Mouse (Mus musculus) Patski (cell line): ENCODE results near the gene Znfx1. TPM values are rescaled to one million over a fixed set of nuclear protein-coding genes. Genes with fewer than 3 reads are reported as not detected.

Experiments
- ATAC-seq: fragments of 100-300 bp; one replicate; pipeline ENCODE4 v1.8.0; 2021
- CTCF ChIA-PET: fragments of 350-600 bp; sonication (Branson Sonifier 250); formaldehyde crosslinking; loops from one replicate; lab custom pipeline; 2022; ENCODE audit warnings: inconsistent platforms; lab: Charles Lee
- POLR2A ChIA-PET: fragments of 350-600 bp; sonication (Branson Sonifier 250); formaldehyde crosslinking; loops from one replicate; lab custom pipeline; 2022; ENCODE audit warnings: antibody characterized with exemption, inconsistent platforms; lab: Charles Lee
- DNase-seq: peaks from one replicate; pipeline ENCODE4 v3.0.0-alpha.2; 2011; ENCODE audit warnings: low read depth, low spot score
- H3K27me3 ChIP-seq: fragments of 371-371 bp; one replicate; pipeline ENCODE4 v1.5.1; 2021
- CTCF ChIP-seq: fragments of 100-300 bp; IDR thresholded peaks from one replicate; pipeline ENCODE4 v1.5.1; 2021
- in situ Hi-C: fragments of 300-500 bp; cut with MboI; formaldehyde crosslinking; loops from 3 replicates; pipeline ENCODE4 v1.11.1; 2018; ENCODE audit warnings: low pct_unique_long_range_greater_than_20kb, mixed read lengths
- polyA plus RNA-seq: library from polyadenylated mRNA; unstranded; gene quantifications from one replicate; pipeline ENCODE4 v1.2.3, GENCODE M21; 2021

Znfx1 gene
- polyA plus RNA-seq, 1 experiment from 2014 or later: 30.2 TPM

DNA sequence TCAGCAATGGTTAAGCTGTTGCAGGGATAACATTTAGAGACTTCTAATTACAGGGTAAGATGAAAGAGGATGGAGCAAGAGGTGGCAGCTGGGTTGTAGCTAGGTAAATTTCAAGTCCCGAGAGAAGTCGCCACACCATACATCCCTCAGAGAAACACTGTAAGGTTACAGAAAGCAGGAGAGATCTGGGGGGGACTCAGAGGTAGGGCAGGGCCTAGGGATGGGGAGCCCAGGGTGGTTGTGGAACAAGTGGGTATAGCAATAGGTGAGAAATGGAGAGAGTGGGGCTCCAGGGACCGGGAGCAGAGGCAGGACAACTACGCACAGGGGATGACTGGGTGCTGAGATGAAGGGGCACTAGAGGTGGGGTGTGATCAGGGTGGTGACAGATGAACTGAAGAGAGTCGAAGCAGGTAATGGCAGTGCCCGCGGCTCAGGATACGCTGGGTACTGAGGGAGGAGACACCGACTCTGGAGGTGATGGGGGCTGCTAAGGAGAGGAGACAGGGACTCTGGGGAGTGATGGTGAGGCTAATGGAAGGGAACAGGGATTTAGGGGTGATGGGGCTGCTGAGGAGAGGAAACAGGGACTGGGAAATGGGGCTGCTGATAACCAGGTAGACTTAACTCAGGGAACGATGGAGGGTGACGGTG lies 1.3 kb downstream of the Znfx1 start:
- DNase-seq (no peak), ATAC-seq (no peak)
- H3K27me3 ChIP-seq: no peaks in the 10 kb centered on the region
- CTCF ChIA-PET: no interaction called here
- in situ Hi-C loops: no loop called here
- no peak for TF ChIP-seq CTCF
- POLR2A ChIA-PET: no interaction called here

DNA sequence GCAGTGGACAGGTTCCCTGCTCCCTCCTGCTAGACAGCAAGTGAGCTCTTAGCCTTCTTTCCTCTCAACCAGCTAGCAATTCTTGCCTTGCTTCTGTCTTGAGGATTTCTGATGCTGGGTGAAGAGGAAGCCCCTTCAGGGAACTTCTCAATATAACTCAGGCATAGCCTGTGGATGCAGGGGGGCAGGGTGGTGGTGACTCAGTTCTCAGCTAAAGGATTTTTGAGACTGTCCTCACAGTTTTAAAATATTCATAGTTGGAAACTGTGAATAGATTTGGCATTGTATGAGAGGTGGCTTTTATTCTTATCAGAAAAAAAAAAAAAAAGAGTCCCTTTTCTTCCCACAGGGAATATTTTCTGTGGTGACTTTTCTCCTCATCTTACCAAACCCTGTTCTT lies 2.1 kb downstream of the Znfx1 start:
- ChIA-PET CTCF (interaction anchor here (1.0 kb wide), 1 partner anchor 38 kb away, joined by 3 read pairs; no protein-coding TSS in a partner anchor), POLR2A (interaction anchor here (0.8 kb wide), 1 partner anchor 9 kb away, joined by 4 read pairs; no protein-coding TSS in a partner anchor)
- ATAC-seq (no peak), DNase-seq (no peak)
- H3K27me3 ChIP-seq: no peaks in the 10 kb centered on the region
- in situ Hi-C loops: no loop called here
- no peak for TF ChIP-seq CTCF

DNA sequence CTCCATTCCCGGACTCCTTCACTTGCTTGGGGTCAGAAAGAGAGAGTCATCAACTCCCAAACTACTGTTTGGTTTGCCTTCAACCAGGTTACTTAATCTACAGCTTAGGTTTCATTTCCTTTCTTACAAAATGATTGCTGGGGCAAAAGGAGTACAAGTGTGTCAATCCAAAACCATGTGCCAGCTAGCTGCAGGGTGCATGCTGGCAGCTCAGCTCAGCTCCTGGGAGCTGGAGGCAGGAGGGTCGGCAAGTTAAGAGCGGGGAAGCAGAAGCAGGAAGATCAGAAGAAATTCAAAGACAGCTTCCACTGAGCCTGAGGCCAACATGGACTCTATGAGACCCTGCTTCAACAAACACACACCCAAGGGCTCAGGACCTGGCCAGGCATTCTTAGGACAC lies 2.5 kb downstream of the Znfx1 start:
- TF ChIP-seq CTCF: no peak
- no peak for ATAC-seq
- no peaks in the 10 kb centered on the region for H3K27me3 ChIP-seq
- CTCF ChIA-PET: interaction anchor here (1.0 kb wide), 1 partner anchor 38 kb away, joined by 3 read pairs; no protein-coding TSS in a partner anchor
- no peak for DNase-seq
- in situ Hi-C loops: no loop called here
- POLR2A ChIA-PET: interaction anchor here (0.8 kb wide), 1 partner anchor 9 kb away, joined by 4 read pairs; no protein-coding TSS in a partner anchor

DNA sequence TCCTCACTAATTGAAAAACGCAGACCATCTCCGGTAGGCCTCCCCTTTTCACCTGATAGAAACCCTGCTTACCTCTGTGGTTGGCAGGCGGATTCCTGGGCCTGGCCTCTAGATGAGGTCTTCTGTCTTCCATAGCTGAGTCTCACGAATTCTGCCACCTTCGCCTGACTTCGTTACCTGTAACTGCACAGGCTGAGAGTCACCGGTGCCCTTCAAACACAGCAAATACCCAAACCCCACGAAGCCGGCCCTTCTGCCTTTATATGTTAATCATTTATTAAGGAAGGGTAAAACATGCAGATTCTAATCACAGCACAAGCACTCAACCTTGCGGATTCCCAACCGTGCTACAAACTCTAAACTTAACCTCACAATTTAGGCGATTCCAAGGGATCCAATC lies 2.9 kb downstream of the Znfx1 start:
- TF ChIP-seq CTCF: no peak
- POLR2A ChIA-PET: interaction anchor here (0.8 kb wide), 1 partner anchor 9 kb away, joined by 4 read pairs; no protein-coding TSS in a partner anchor
- CTCF ChIA-PET: interaction anchor here (1.0 kb wide), 1 partner anchor 37 kb away, joined by 3 read pairs; no protein-coding TSS in a partner anchor
- H3K27me3 ChIP-seq: no peaks in the 10 kb centered on the region
- ATAC-seq: no peak
- DNase-seq: no peak
- in situ Hi-C loops: no loop called here

DNA sequence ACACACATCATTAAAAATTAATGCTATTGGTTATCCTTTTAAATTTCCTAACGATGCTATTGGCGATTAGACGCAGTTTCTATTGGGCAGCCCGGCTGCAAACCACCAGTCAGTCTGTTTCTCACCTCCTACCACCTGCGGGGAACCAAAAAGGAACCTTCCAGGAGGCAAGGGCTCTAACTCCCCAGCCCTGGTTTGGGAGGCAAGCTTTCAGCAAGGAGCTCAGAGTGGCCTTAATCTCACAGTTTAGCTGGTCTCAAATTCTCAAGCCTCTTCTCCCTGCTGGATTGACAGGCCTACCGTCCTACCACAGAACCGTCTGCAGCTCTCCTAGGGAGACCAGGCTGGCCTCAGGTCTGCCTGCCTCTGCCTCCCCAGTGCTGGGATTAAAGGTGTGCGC lies 3.3 kb downstream of the Znfx1 start:
- DNase-seq: no peak
- no peak for ATAC-seq
- POLR2A ChIA-PET: no interaction called here
- no peak for TF ChIP-seq CTCF
- in situ Hi-C loops: no loop called here
- H3K27me3 ChIP-seq: no peaks in the 10 kb centered on the region
- CTCF ChIA-PET: no interaction called here

DNA sequence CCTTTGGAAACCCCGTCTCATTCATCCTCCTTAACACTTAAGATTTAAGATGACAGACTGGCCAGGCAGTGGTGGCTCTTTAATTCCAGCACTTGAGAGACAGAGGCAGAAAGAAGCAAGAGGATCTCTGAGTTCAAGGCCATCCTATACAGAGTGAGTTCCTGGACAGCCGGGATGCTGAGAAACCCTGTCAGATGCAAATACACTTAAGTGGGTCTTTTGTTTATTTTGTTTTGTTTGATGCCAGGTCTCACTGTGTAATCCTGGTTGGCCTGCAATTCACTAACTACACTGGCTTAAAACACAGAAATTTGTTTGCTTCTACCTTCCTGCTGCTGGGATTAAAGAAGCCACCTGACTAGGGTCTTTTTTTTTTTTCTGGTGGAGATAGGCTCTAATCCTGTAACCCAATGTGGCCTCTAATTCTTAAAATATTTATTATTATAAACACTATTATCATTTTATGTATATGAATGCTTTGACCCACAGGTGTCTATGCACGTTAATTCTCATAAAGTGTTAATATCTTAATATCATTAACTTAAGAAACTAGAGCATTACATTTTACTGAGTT lies 3.9 kb downstream of the Znfx1 start:
- in situ Hi-C loops: no loop called here
- ChIA-PET POLR2A (no interaction called here), CTCF (no interaction called here)
- no peak for DNase-seq
- no peak for ATAC-seq
- no peaks in the 10 kb centered on the region for H3K27me3 ChIP-seq
- TF ChIP-seq CTCF: no peak

DNA sequence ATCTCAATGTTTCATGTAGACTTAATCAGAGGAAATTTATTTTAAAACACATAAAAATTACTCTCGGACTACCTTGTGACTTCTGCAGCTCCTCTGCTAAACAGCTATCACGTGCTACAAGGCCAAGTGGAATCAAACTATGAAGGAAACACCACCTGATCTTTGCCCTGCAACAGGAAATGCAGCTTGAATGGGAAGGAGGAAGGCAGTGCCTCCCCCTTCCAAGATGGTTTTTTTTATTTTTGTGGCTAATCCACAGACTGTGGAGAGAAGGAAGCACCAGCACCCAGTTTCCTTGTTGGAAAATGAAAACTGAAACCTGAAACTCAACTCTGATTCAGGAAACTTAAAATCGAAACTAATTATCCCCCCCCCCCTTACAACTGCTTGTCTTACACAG lies 4.6 kb downstream of the Znfx1 start:
- TF ChIP-seq CTCF: no peak
- no peaks in the 10 kb centered on the region for H3K27me3 ChIP-seq

DNA sequence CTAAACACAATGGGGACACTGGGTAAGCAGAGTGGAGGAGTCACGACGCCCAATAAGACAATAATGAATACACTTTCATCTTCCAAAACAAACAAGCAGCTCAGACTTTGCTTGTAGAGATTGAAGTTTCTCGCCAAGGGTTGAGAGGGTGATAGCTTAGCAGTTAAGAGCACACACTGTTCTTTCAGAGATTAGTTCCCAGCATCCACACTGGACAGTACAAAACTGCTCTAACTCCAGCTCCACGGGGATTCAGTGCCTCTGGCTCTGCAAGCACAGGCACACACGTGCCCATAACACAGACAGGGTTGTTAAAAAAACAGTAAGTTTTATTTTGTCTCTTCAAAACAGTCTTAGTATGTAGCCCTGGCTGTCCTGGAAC lies 5.9 kb downstream of the Znfx1 start:
- no peaks in the 10 kb centered on the region for H3K27me3 ChIP-seq
- ATAC-seq (no peak), DNase-seq (no peak)
- no peak for TF ChIP-seq CTCF
- CTCF ChIA-PET: interaction anchor here (1.3 to 1.5 kb wide), 2 partner anchors 13 to 40 kb away, joined by 3 to 4 read pairs; no protein-coding TSS in a partner anchor
- POLR2A ChIA-PET: interaction anchor here (1.1 kb wide), 1 partner anchor 150 kb away, joined by 3 read pairs; no protein-coding TSS in a partner anchor
- in situ Hi-C loops: no loop called here

More for the DNA sequence above, 4.6 kb downstream of the Znfx1 start:
- DNase-seq (no peak), ATAC-seq (no peak)
- in situ Hi-C loops: no loop called here
- CTCF ChIA-PET: interaction anchor here (1.1 to 1.2 kb wide), 2 partner anchors 14 to 17 kb away, joined by 3 read pairs; no protein-coding TSS in a partner anchor
- POLR2A ChIA-PET: no interaction called here

DNA sequence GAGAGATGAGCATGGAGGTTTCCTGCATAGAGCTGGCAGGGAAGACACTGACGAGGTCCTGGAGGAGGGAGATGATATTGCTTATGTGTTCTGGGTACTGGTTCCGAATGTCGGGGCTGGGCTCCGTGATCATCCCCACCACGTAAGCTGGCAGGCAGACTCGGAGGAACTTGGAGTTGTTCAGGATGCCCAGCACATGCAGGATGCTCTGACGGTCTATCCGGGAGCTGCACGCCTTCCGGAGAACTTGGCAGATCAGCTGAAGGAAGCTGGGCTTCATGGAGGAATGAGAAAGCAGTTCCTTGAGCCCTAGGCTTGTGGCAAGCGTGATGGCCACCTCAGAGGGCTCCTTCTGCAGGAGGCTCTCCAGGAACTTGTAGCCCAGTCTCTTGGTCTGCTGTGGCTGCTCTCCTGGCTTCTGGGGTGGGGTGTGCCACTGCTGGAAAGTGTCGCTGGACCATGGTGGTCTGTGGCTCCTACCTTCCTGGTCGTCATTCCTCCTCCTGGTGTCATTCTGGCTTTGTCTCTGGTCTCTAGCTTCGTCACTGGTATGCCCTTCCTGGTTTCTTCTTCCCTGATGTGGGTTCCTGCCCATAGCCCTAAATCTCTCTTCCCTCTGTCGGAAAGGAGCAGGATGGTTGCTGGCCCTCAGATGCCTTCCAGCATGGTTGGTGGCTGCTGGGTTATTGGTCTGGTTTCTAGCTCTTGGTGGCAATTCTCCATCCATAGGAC lies 6.4 kb downstream of the Znfx1 start:
- CTCF ChIA-PET: interaction anchor here (1.3 to 1.5 kb wide), 2 partner anchors 12 to 39 kb away, joined by 3 to 4 read pairs; no protein-coding TSS in a partner anchor
- in situ Hi-C loops: no loop called here
- POLR2A ChIA-PET: interaction anchor here (1.1 kb wide), 1 partner anchor 150 kb away, joined by 3 read pairs; no protein-coding TSS in a partner anchor
- no peaks in the 10 kb centered on the region for H3K27me3 ChIP-seq
- no peak for TF ChIP-seq CTCF
- no peak for ATAC-seq
- DNase-seq: no peak

DNA sequence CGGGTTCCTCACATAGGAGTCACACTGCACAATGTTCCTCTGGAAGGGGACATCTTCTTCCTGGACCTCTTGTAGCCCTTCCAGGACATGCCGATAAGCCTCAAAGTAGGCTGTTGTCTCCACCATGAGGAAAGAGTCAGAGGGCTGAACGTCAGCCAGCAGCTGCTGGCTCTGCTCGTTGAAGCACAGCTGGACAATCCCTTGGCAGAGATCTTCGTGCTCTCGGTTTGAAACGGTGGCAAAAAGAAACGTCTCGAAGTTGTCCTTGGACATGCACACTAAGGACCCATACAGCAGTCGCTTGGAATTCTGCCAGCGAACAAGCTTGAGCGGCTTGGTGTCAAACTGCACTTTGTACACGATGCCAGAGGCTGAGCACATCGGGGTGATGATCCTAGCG lies 7.4 kb downstream of the Znfx1 start:
- in situ Hi-C loops: no loop called here
- no peak for TF ChIP-seq CTCF
- no peak for DNase-seq
- ChIA-PET CTCF (interaction anchor here (1.5 kb wide), 1 partner anchor 11 kb away, joined by 4 read pairs; no protein-coding TSS in a partner anchor), POLR2A (interaction anchor here (1.2 kb wide), 1 partner anchor 12 kb away, joined by 3 read pairs; no protein-coding TSS in a partner anchor)
- H3K27me3 ChIP-seq: no peaks in the 10 kb centered on the region
- no peak for ATAC-seq
